Comparison of ENCODE assay signal across 9 mouse cellular contexts in genomic region chr5:18360281-18360819, GRCm38 (mm10). TPM values are rescaled to one million over a fixed set of nuclear protein-coding genes. Genes with fewer than 3 reads are reported as not detected.
DNase-seq lines count a peak whose midpoint lies in the region; ATAC-seq lines count a peak whose summit lies in the region.
"Had no signal": no experiment of that assay in that cellular context is flagged by ENCODE, and none has a peak within 500 bp of the region (broad histone marks: within the 10 kb centered on the region; RNA-seq: fewer than 3 reads in every experiment).

Gnai1 (minus strand) TSS chr5:18360355.

- peak within 1 kb of the TSS; percentile 78 for H3K4me3 ChIP-seq in forebrain, embryonic 12.5 days (replicated peaks)
- peak within 1 kb of the TSS; percentile 93 to 95 for H3K4me3 ChIP-seq in heart, embryonic 14.5 days (ENCODE audit: control insufficient read depth in 1 of 2, insufficient read depth in 1 of 2, low read depth in 1 of 2, low read length in 2 of 2)
- H3K4me3 ChIP-seq in liver, embryonic 12.5 days: peak within 1 kb of the TSS; percentile 60
- peak within 1 kb of the TSS; percentile 55 for H3K4me3 ChIP-seq in neural tube, embryonic 12.5 days

- no peaks in the 10 kb centered on the region for H3K36me3 ChIP-seq in forebrain, embryonic 12.5 days (replicated peaks)
- no peaks in the 10 kb centered on the region for H3K36me3 ChIP-seq in heart, embryonic 14.5 days (ENCODE audit: control insufficient read depth, insufficient read depth, low read length)
- H3K36me3 ChIP-seq in liver, embryonic 12.5 days: no peaks in the 10 kb centered on the region
- no peaks in the 10 kb centered on the region for H3K36me3 ChIP-seq in neural tube, embryonic 12.5 days

- H3K9me3 ChIP-seq in forebrain, embryonic 12.5 days: no peaks in the 10 kb centered on the region
- H3K9me3 ChIP-seq in heart, embryonic 14.5 days (ENCODE audit: control insufficient read depth, low read length): no peaks in the 10 kb centered on the region
- no peaks in the 10 kb centered on the region for H3K9me3 ChIP-seq in liver, embryonic 12.5 days (replicated peaks)
- no peaks in the 10 kb centered on the region for H3K9me3 ChIP-seq in neural tube, embryonic 12.5 days

- peak within 1 kb of the TSS; percentile 80 for H3K9ac ChIP-seq in forebrain, embryonic 12.5 days
- peak within 1 kb of the TSS; percentile 91 for H3K9ac ChIP-seq in heart, embryonic 14.5 days (ENCODE audit: low read length)
- peak within 1 kb of the TSS; percentile 50 for H3K9ac ChIP-seq in liver, embryonic 12.5 days
- peak within 1 kb of the TSS; percentile 72 for H3K9ac ChIP-seq in neural tube, embryonic 12.5 days

- H3K27me3 ChIP-seq in forebrain, embryonic 12.5 days: peaks cover 7% of the 10 kb centered on the region; the same call in 1 of the 2 replicates
- H3K27me3 ChIP-seq in heart, embryonic 14.5 days (ENCODE audit: control insufficient read depth, insufficient read depth, low read length): no peaks in the 10 kb centered on the region
- H3K27me3 ChIP-seq in liver, embryonic 12.5 days (replicated peaks): peaks cover 40% of the 10 kb centered on the region
- H3K27me3 ChIP-seq in neural tube, embryonic 12.5 days (replicated peaks): no peaks in the 10 kb centered on the region
- H3K27me3 ChIP-seq: CH12.LX had no signal

- WGBS in forebrain, embryonic 12.5 days: under 1% methylated on average over 30 of the region's 76 CpGs
- WGBS in heart, embryonic 14.5 days: under 1% methylated on average over 73 of the region's 76 CpGs
- under 1% methylated on average over 67 of the region's 76 CpGs for WGBS in liver, embryonic 12.5 days (ENCODE audit: insufficient replicate concordance)
- under 1% methylated on average over 57 of the region's 76 CpGs for WGBS in neural tube, embryonic 12.5 days

- ATAC-seq in forebrain, embryonic 12.5 days (ENCODE audit: low FRiP score): peak; percentile 97
- ATAC-seq in heart, embryonic 14.5 days (ENCODE audit: insufficient number of reproducible peaks, insufficient read depth, low FRiP score, low read depth): peak; percentile 95
- peak; percentile 76 for ATAC-seq in liver, embryonic 12.5 days
- peak; percentile 97 for ATAC-seq in neural tube, embryonic 12.5 days (ENCODE audit: low FRiP score, low read depth)

- H3K27ac ChIP-seq in forebrain, embryonic 12.5 days: peak within 1 kb of the TSS; percentile 82
- H3K27ac ChIP-seq in heart, embryonic 14.5 days (replicated peaks in 1 of 2; ENCODE audit: control insufficient read depth in 1 of 2, insufficient read depth in 1 of 2, low read depth in 2 of 2, low read length in 2 of 2): peak within 1 kb of the TSS; percentile 57 to 76
- no peak within 1 kb of the TSS for H3K27ac ChIP-seq in liver, embryonic 12.5 days
- 0 out of 2 replicates have a peak within 1 kb of the TSS, but pooled peaks have one; percentile 34 for H3K27ac ChIP-seq in neural tube, embryonic 12.5 days

- H3K4me2 ChIP-seq in forebrain, embryonic 12.5 days: peak within 1 kb of the TSS; percentile 87
- peak within 1 kb of the TSS; percentile 93 for H3K4me2 ChIP-seq in heart, embryonic 14.5 days (ENCODE audit: low read length)
- H3K4me2 ChIP-seq in liver, embryonic 12.5 days: peak within 1 kb of the TSS; percentile 78
- H3K4me2 ChIP-seq in neural tube, embryonic 12.5 days (replicated peaks): peak within 1 kb of the TSS; percentile 91

- 0 out of 2 replicates have a peak, but pooled peaks cover 9% of the 10 kb centered on the region for H3K4me1 ChIP-seq in forebrain, embryonic 12.5 days
- H3K4me1 ChIP-seq in heart, embryonic 14.5 days (ENCODE audit: control insufficient read depth in 2 of 2, insufficient read depth in 2 of 2, low read length in 2 of 2): peaks cover 0 to 13% of the 10 kb centered on the region in 2 experiments; a peak in 2 of 4 replicates
- 0 out of 2 replicates have a peak, but pooled peaks cover 8% of the 10 kb centered on the region for H3K4me1 ChIP-seq in liver, embryonic 12.5 days
- no peaks in the 10 kb centered on the region for H3K4me1 ChIP-seq in neural tube, embryonic 12.5 days

- DNase-seq in thymus, postnatal 14 days: peak; percentile 10
- no peak for DNase-seq in thymus, postnatal 36 days
- peak; percentile 89 for DNase-seq in kidney, postnatal 10 days
- DNase-seq in urinary bladder, postnatal 14 days (ENCODE audit: low spot score): peak; percentile 68

RNA-seq across cellular contexts. Expression of gene Gnai1, which starts in this region (rescaled TPM):
- polyA plus RNA-seq in forebrain, embryonic 12.5 days (2016; fragmentation: Nextera tagmentation; extraction: Ambion mirVana): 21.3 and 21.6 TPM in 2 replicates
- polyA plus RNA-seq in heart, embryonic 14.5 days (2014; fragmentation: Nextera tagmentation; extraction: Ambion mirVana): 30.2 and 31.1 TPM in 2 replicates
- 3.6 and 4.2 TPM in 2 replicates for polyA plus RNA-seq in liver, embryonic 12.5 days (2016; fragmentation: Nextera tagmentation; extraction: Ambion mirVana)
- 31.4 and 32.7 TPM in 2 replicates for polyA plus RNA-seq in neural tube, embryonic 12.5 days (2016; fragmentation: Nextera tagmentation; extraction: Ambion mirVana)

Comparison
In these comparisons a context has a peak if more than half of its experiments do, and no peak if none do; other contexts are left out.
1. DNase-seq: peak in thymus, postnatal 14 days (single experiment), kidney, postnatal 10 days (single experiment) and urinary bladder, postnatal 14 days (single experiment); none in thymus, postnatal 36 days (0 of 2).
2. Peak in every context shown above with its lines, with median percentiles within 50 percentile points of each other: ATAC-seq, H3K4me2 ChIP-seq, H3K4me3 ChIP-seq and H3K9ac ChIP-seq.